Mouse (Mus musculus) retina, embryonic 14.5 days (tissue): ENCODE results near the gene Tspan6.
A peak's percentile ranks its signal among the peaks of the same experiment; 100 is the strongest.

Source experiments
- DNase-seq: peaks from one replicate; pipeline ENCODE4 v3.0.0-alpha.2; 2015; ENCODE audit warnings: low spot score

Gene Tspan6

DNA sequence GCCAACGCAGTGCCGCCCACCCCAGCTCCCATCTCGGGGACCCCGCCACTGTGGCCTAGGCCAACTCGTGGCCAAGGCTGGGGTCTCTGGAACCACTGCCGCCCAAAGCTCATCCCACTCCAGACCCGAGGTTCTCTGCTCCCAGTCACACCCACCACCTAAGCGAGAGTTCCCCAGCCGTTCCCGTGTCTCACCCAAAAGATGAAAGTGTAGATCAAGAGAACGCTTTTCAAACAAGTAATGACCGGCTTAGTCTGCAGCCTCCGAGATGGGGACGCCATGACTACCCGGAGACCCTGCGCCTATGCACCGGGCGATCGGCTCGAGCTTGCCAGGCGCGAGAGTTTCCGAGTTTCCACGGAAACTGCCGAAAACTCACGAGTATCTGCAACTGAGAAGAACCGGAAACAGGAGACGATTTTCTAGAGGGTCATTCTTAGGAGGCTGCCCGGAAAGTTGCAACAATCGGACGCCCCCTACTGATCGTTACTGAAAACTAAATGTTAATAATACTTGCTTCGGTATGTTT is at the start of gene Tspan6:
TSS of gene Tspan6 (minus strand) at position 416 of the 529 bp plus-strand sequence.
- peak; percentile 86 for DNase-seq

DNA sequence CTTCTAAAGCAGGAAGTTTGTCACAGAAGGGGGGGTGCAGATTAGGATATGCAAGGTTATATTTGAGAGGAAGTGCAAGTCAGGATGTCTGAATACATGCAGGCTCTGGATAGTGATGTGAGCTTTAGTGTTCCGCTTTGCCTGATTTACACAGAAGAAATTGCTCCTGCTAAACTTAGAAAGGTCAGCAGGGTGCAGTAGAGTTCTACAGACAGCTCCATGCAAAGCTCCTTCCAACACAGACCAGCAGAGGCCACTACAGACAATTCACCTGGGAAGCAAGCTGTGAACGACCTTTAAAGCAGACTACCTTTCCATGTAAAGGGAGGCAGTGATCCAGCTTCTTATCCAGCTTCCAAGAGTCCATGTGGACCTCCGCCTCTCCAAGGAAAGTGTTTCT is 49.2 kb upstream of the Tspan6 start:
- peak; percentile 74 for DNase-seq

DNA sequence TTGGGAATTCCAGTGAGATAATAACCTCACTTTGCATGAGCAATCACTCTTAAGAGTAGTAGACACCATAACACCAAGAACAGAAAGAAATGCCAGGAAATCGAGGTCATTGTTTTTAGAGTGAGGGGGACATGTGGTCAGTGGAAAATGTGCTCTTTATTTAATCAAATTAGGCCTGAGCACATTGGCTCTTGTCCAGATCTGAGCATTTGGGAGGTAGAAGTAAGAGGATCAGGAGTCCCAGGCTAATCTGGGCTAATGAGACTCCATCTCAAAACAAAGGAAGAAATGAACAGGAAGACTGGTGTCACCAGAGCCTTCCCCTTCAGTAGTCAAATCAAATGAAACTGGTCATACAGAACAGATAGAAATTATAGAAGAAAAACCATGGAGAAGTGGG is 41.3 kb upstream of the Tspan6 start:
- DNase-seq, result peak; percentile 15

DNA sequence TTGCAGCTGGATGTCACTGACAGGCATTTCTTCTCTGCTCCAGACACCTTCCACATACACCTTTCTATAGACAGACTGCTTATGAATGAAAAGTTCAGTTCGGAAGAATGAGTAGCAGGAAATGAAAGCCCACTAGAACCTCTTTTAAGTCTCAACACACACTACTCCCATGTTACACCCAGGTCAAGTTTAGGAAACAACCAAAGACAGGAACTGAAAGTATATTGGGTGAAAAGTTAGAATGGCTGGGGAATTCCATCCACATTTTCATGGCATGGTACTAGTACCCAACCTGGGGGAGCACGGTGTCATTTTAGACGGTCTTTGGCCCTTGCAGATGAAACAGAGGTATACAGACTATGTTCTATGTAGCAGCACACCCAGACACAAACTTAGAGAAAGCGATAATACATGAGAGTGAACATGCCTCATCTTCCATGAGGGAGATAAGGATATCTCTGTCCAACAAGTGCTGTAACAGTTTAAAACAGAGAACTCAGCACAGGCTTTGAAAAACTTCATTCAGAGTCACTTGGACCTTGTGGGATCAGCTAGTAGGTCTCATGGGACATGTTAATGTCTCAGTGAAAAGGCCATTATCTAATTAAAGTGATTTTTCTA is 38.5 kb upstream of the Tspan6 start:
- DNase-seq, result no peak

DNA sequence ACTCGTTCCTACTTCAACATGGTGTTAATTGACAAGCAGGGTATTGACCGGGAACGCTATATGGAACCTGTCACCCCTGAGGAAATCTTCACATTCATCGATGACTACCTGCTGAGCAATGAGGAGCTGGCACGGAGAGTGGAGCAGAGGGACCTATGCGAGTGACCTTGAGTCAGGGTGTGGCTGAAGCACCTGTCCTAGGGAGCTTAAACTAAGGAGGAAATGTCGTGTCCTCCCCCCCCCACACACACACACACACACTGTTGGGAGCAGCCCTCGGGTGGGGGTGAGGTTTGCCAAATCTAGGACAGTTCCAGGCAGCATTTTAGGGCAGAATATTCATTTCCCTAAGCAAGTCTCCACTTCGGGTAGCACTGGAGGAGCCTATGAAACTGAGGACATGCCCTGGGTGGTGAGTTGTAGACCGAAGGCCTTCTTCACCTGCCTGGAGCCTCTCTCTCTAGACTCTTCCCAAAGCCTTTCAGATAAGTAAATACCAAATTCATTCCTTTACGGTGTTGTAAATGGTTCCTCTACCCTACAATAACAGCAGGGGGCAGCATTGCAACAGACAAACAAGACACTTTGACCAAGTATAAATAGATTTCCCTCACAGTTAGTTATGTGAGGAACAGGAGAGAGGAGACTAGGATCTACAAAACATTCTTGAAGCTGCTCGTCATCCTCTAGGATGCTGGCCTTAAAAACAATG is 33.2 kb upstream of the Tspan6 start:
- DNase-seq, result peak; percentile 50

DNA sequence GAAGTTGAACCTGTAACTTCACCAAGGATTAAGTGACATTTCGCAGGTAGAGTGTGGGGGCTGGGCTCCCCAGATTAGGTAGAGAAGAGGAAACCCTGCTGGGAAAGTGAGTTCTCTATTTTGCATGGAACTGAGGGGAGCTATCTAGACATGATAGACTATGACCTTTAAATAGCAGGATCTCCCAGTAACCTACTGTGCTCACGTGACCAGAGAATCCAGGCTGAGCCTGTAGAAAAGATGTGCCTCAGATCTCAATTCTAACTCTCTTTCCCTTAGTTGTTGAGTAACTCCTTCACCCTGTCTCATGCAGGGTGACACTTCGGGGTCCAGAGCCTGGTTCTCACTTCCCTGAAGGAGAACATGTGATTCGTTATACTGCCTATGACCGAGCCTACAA is 28.5 kb upstream of the Tspan6 start:
- no peak for DNase-seq

DNA sequence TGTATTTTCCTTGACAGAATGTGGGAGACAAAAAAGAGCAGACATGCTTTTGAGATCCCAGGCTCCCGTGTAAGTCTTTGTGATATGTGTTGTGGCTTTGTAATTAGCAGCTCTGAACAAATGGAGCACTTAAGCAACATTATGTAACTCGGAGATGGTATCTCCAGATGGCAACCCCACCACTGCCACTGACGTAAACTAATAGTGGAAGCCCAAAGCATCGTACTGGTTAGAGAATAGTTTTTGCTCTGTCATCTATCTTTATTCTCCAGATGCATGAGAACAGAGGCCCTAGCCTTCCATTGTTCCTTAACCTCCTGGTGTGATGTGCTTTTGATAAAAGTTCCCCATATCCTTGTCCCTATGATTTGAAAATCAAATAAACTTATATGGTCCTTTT is 23.0 kb upstream of the Tspan6 start:
- DNase-seq, result no peak

DNA sequence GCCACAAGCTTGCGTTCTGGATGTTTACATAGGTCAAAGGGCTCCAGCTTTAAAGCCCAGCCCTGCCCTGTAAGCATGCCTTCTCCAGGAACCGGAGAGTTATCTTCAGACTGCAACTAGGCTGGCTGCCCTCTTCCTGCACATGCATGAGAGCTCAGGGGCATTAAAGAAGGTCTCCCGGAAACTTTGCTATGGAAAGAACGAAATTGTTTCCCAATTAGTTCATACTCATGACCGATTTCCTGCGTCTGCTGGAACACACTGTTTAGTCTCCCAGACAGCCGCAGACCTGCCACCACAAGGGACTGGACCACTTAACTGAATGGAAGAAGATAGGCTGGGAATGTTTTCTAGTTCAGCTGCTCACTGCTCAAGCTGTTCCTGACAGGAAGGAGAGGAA is 16.0 kb upstream of the Tspan6 start:
- no peak for DNase-seq

DNA sequence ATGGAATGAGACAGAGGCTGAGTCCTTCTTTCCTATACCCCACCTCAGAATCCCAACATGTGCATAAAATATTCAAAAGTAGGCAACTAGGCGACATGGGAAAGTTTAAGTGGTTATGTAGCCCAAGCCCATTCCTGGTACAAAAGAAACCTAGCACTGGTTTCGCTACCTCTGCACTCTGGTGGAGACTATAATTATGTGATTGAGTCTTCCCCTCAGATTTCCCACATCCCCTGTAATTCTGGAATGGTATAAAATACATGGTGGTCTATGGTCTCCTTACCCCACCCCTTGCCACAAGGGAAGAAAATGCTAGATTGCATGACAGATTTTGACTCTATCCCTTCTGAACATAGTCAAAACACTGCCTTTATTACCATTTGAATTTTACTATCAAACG is 14.8 kb upstream of the Tspan6 start:
- DNase-seq, result no peak

DNA sequence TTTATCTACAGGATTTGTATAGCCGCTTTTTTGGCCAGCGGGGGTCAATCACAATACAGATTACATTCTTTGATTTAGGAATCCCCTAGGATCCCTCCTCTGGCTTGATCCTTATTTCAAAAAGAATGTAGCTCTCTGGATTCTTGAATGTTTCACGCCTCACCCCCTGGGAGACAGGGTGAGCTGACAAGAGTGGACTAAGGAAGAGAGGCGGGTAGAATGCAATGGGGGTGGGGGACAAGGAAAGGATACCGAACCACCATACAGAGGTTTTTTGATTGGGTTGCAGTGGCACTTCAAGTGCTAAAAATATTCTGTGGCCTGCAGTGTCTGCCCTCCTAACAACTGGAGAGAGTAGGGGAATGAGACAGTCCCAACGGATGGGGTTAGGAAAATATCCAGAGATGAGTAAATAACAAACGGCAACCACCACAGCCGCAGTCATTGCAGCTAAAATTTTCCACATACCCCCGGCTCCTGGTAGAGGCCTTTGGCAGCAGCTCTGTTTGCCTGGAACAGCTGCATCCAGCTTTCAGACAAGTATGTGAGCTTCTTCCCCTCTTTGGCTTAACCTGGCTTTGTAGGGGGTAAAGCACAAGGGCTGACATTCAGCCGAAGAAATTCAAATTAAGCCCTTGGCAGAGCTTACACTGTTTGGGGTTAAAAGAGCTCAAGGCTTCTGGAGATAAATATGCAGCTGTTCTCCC is 13.3 kb upstream of the Tspan6 start:
- DNase-seq, result no peak

DNA sequence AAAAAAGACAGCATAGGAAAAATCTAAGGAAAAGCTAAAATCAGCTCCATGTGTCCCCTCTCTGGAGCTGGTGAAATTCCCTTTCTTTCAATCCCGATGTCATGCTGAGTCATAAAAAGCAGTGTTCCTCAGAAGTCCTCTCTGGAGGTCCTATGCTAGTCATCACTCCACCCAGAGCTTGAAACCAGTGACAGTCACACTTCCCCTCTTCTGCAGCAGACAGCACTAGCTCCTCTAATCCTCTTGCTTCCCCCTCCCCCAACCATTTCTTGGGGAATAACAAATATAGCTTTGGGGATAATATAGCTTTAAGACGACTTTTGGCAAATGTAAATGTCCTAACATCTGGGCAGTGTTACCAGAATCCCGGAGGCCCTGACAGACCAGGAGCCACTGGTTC is 10.0 kb upstream of the Tspan6 start, which contains the start of gene Srpx2:
TSS of gene Srpx2 (plus strand) at position 166 of the 400 bp plus-strand sequence.
- DNase-seq, result no peak

DNA sequence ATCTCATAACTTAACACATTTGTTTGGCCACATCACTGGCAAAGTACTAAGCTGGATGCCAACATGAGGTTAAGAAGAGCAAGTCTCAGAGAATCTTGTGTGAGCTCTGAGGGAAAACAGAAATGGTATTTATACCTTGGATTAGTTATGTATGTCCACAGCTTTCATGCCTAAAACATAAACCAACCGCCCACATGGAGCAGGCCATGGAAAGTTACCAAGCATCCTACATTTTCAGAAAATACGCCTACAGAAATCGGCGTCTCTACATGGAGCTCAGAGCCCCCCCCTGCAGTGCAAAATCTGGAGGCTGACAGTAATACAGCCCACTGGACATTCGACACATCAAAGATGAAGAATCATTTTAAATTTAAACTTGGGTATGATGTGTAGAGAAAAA is 10.1 kb downstream of the Tspan6 start:
- DNase-seq, result no peak

DNA sequence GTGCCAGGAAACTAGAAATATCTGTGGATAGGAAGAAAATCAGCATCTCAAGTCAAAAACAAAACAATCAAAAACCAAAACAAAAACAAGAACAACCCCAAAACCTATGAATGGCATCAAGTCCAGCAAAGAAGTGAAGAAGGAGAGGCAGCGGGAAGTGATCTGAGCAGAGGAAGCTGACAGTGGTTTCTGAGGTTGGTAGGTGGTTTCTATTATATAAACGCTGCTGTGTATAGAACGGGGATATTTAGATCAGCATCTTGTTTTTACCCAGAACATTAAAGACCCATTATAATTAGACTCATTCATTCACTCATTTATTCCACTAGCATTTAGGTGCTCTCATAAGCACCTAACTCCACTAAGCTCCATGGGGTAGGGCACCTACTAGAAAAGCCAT is 10.9 kb downstream of the Tspan6 start:
- no peak for DNase-seq

DNA sequence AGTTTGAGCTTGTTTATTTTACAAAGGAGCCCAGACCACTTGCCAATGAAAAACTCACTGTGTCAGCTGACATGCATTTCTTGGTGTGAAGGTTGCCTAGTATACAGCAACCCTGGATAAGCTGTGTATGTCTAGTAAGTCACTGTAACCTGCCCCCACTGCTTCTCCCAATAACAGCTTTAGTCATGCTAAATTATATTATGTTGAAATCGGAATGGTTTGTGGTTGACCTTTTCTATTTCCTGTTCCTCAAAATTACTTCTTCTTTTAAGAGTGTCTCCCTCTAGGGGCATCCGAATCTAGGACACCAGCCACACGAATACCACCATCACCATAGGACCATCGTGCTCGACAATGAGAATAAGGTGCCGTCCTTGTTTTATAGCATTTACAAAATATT is 28.5 kb downstream of the Tspan6 start:
- DNase-seq, result no peak

DNA sequence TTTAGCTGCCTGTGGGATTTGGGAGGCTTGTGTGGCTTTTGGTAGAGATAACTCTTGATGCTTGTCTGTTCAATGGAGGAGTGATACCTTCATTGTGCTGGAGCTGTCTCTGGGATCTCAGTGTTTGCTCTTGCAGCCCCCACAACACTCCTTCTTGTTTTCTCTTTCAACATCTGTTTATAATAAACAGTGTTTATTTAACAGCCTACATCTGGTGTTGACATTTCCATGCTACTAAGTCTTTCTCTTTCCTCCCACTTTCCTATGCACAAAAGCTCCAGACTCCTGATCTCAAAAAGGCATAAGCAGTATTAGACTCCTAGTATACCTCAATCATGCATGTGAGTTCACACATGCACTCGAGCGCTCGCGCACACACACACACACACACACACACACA is 44.6 kb downstream of the Tspan6 start:
- DNase-seq, result no peak

DNA sequence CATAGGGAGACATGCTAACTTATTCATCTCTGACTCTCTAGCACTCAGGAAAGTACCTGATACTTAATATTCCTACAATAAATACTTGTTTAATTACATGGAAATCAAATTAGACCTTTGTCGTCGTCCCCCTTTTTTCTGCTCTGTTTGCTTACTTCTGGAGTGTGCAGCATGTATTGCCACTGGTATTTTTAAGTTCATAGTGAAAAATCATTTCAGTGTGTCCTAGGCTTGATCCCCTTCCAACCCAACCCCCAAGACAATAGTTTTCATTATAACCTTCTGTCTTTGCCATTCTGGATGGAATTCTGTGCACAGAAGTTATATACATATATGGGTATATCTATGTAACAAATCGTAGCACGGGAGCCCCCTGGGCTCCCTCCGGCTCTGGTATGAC is 47.5 kb downstream of the Tspan6 start, which contains the start of gene Tnmd:
TSS of gene Tnmd (plus strand) at position 301 of the 400 bp plus-strand sequence.
- DNase-seq, result no peak
